Mouse (Mus musculus): ENCODE measurements around the gene Adam34. TPM values are rescaled to one million over a fixed set of nuclear protein-coding genes. Genes with fewer than 3 reads are reported as not detected.
"Not testable (repeated sequence)": the region's sequence is repeated elsewhere in the genome, so short reads cannot be mapped to it uniquely, and the experiment has no call there.

Adam34 gene
- polyA plus RNA-seq (2015; fragmentation: Nextera tagmentation; extraction: Ambion mirVana): not detected in 2 replicates

DNA sequence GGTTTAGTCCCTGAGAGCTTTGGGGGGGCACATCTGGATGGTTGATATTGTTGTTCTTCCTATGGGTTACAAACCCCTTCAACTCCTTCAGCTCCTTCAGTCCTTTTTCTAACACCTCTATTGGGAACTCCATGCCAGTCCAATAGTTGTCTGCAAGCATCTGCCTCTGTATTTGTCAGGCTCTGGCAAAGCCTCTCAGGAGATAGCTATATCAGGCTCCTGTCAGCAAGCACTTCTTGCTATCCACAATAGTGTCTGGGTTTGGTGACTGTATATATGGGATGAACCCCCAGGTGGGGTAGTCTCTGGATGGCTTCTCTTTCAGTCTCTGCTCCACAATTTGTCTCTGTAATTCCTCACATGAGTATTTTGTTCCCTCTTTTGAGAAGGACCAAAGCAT lies at the start of gene Adam34:
Gene Adam34, minus strand, starts transcription at position 101 of the 400 bp plus-strand sequence.
- H3K9me3 ChIP-seq: no peaks in the 10 kb centered on the region
- H3K27me3 ChIP-seq: no peaks in the 10 kb centered on the region

DNA sequence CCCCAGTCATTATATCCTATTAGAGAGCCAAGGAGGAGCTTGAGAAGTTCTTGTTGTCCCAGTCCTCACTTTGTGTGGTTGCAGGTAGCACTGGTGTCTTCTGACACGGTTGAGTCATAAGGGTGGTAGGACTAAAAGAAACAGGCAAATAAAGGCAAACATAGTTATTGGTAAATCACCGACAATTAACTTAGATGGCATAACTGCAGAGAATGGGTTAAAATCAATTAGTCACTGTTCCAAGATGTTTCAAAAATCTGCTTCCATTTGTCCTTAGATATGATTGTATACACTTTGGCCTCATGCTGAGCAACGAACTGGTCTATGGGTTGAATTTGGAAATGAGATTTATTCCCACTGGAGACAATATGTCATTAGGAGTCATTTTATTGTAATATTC lies 82.7 kb downstream of the Adam34 start, which contains the start of gene Gm5346:
Gene Gm5346, minus strand, starts transcription at position 101 of the 400 bp plus-strand sequence.
- WGBS: 88% methylated on average over 3 of the region's 3 CpGs
- Histone ChIP-seq H3K36me3 (no peaks in the 10 kb centered on the region), H3K9me3 (no peaks in the 10 kb centered on the region), H3K9ac (no peak within 1 kb of the TSS), H3K4me2 (no peak within 1 kb of the TSS), H3K27ac (no peak within 1 kb of the TSS), H3K4me1 (replicated peaks) (no peaks in the 10 kb centered on the region), H3K27me3 (no peaks in the 10 kb centered on the region), H3K4me3 (no peak within 1 kb of the TSS)
- ATAC-seq (ENCODE audit: low FRiP score): no peak

More for the DNA sequence above, at the start of gene Adam34:
- Histone ChIP-seq H3K4me3 (no peak within 1 kb of the TSS), H3K9ac (no peak within 1 kb of the TSS), H3K4me1 (replicated peaks) (no peaks in the 10 kb centered on the region), H3K27ac (no peak within 1 kb of the TSS), H3K4me2 (no peak within 1 kb of the TSS), H3K36me3 (no peaks in the 10 kb centered on the region)
- no peak for ATAC-seq (ENCODE audit: low FRiP score)

DNA sequence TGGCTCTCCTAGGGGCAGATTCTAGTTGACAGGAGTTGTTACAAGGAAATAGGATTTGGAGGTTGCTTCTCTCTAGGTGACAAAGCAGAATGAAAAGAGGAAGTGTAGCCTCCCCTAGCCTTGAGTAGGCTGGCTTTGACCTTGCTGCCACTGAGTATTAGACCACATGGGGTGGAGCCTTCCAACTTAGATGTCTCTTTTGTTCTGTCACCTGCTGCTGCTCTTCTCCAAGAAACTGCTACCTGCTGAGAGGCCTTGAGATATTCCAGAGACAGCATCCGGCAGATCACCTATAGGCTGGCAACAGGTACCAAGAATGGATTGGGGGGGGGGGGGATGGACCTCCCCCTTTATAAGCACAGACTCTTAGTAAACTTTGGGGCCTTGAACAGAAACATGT lies 93.8 kb downstream of the Adam34 start:
- ATAC-seq (ENCODE audit: low FRiP score): no peak
- Histone ChIP-seq H3K36me3 (no peaks in the 10 kb centered on the region), H3K9ac (no peak overlapping the region), H3K27ac (no peak overlapping the region), H3K4me3 (no peak overlapping the region), H3K9me3 (no peaks in the 10 kb centered on the region), H3K4me2 (no peak overlapping the region), H3K4me1 (replicated peaks) (no peaks in the 10 kb centered on the region), H3K27me3 (no peaks in the 10 kb centered on the region)
- 94% methylated on average over 1 of the region's 1 CpGs for WGBS

DNA sequence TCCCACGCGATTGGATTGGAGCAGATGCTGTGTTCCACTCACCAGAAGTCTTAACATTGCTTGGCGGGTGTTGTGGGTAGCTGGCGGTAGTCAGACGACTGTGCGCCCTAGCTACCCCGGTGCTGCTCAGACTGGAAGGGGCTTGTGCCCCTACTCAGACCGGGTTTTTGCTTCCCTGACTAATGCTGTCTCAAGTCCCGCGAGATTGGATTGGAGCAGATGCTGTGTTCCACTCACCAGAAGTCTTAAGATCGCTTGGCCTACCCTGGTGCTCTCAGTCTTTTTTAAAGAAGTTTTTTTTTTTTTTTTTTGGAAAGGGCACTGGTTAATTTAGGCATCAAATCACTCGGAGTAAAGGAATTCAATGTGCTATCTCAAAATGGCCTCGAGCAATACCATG lies 106.2 kb downstream of the Adam34 start:
- not testable (repeated sequence) for H3K4me2 ChIP-seq; H3K9me3 ChIP-seq; H3K27ac ChIP-seq; H3K27me3 ChIP-seq; H3K9ac ChIP-seq; H3K4me1 ChIP-seq (replicated peaks); H3K36me3 ChIP-seq; H3K4me3 ChIP-seq; ATAC-seq (ENCODE audit: low FRiP score)
- 88% methylated on average over 13 of the region's 13 CpGs for WGBS

GRCm38 (mm10) chr8:43603166-43603565 lies 106.7 kb downstream of the Adam34 start:
- 94% methylated on average over 15 of the region's 15 CpGs for WGBS

More at GRCm38 (mm10) chr8:43603166-43603565, 106.7 kb downstream of the Adam34 start:
- H3K9ac ChIP-seq; ATAC-seq (ENCODE audit: low FRiP score); H3K9me3 ChIP-seq; H3K4me3 ChIP-seq; H3K4me2 ChIP-seq; H3K27me3 ChIP-seq; H3K27ac ChIP-seq; H3K4me1 ChIP-seq (replicated peaks); H3K36me3 ChIP-seq: not testable (repeated sequence)

Other genes with a start within 250 kb of the Adam34 start
- not detected in 2 replicates for gene Adam26b, start 181.9 kb downstream of the Adam34 start, polyA plus RNA-seq (2015; fragmentation: Nextera tagmentation; extraction: Ambion mirVana)
- gene Adam26a, start 133.3 kb downstream of the Adam34 start, polyA plus RNA-seq (2015; fragmentation: Nextera tagmentation; extraction: Ambion mirVana): not detected in 2 replicates
- not detected in 2 replicates for gene Gm5346, start 82.8 kb downstream of the Adam34 start, polyA plus RNA-seq (2015; fragmentation: Nextera tagmentation; extraction: Ambion mirVana)

Measured in hindbrain, embryonic 13.5 days (tissue).